Mouse (Mus musculus) forebrain, embryonic 11.5 days (tissue): ENCODE measurements around the gene Coro1a. TPM values are rescaled to one million over a fixed set of nuclear protein-coding genes. Genes with fewer than 3 reads are reported as not detected.
"Not testable (repeated sequence)": the region's sequence is repeated elsewhere in the genome, so short reads cannot be mapped to it uniquely, and the experiment has no call there.

Experiments
- ATAC-seq: fragments of 200-750 bp; cut with Nextera tagmentation; replicated peaks from 2 replicates; pipeline ENCODE4 v1.8.0; 2017; ENCODE audit warnings: moderate TSS enrichment; ENCODE audit not compliant: low FRiP score
- DNase-seq: peaks from one replicate; pipeline ENCODE4 v3.0.0-alpha.2; 2017; ENCODE audit warnings: low spot score
- H3K27ac ChIP-seq: fragments of 300-500 bp; sonication (generic); 2 replicates; pipeline ENCODE4 v1.5.1; 2014; ENCODE audit warnings: low read depth, low read length
- H3K27me3 ChIP-seq: fragments of 300-500 bp; sonication (generic); 2 replicates; pipeline ENCODE4 v1.6.1; 2014; ENCODE audit warnings: mild to moderate bottlenecking, low read length, mixed read lengths; ENCODE audit not compliant: control insufficient read depth, insufficient read depth
- H3K36me3 ChIP-seq: fragments of 300-500 bp; sonication (generic); 2 replicates; pipeline ENCODE4 v1.6.1; 2014; ENCODE audit warnings: mild to moderate bottlenecking, low read length, moderate library complexity, mixed read lengths; ENCODE audit not compliant: control insufficient read depth, insufficient read depth
- H3K4me1 ChIP-seq: fragments of 300-500 bp; sonication (generic); replicated peaks from 2 replicates; pipeline ENCODE4 v1.6.1; 2014; ENCODE audit warnings: low read length, mixed read lengths; ENCODE audit not compliant: control insufficient read depth, insufficient read depth
- H3K4me2 ChIP-seq: fragments of 300-500 bp; sonication (generic); 2 replicates; pipeline ENCODE4 v1.6.1; 2014; ENCODE audit warnings: low read depth, mild to moderate bottlenecking, low read length, moderate library complexity, mixed read lengths; ENCODE audit not compliant: severe bottlenecking
- H3K4me3 ChIP-seq: fragments of 300-500 bp; sonication (generic); 2 replicates; pipeline ENCODE4 v1.5.1; 2014; ENCODE audit warnings: low read depth, low read length
- H3K9ac ChIP-seq: fragments of 300-500 bp; sonication (generic); 2 replicates; pipeline ENCODE4 v1.6.1; 2014; ENCODE audit warnings: low read length
- H3K9me3 ChIP-seq: fragments of 300-500 bp; sonication (generic); 2 replicates; pipeline ENCODE4 v1.6.1; 2016; ENCODE audit warnings: low read length, mixed read lengths; ENCODE audit not compliant: control insufficient read depth
- WGBS: fragments of 180-500 bp; shearing (Covaris S2); extraction: QIAGEN DNeasy Blood & Tissue Kit; methylation state at CpG from one replicate; pipeline ENCODE4 v1.1.7; 2014; 5-methylcytosine and 5-hydroxymethylcytosine counted together
- polyA plus RNA-seq: library from polyadenylated mRNA; unstranded; fragments of >200 nt; fragmentation: Nextera tagmentation; extraction: Ambion mirVana; gene quantifications from 2 replicates; pipeline ENCODE4 v1.2.1, GENCODE M21; 2014

Coro1a gene
- polyA plus RNA-seq, 1 experiment from 2014 or later, result 39.0 TPM

DNA sequence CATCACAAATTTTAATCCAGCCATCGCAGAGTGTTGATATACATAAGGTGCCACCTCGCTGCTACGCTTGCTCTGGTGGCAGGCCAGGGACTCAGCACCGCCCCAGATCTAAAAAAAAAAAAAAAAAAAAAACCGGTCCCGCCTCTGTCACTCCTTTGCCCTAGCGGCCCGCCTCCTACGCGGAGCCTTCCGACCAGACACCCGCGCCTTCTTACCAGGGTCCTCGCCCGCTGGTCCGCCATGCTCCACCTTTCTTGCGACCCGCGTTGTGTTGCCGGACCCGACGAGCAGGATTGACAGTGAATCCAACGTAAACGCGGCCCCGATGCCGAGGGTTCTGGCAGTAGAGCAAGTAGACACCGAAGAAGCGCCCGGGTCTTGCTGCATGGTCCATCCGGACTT lies 12.4 kb downstream of the Coro1a start, which contains the start of gene Bola2:
Gene Bola2, plus strand, starts transcription at position 192 of the 402 bp plus-strand sequence.
- Histone ChIP-seq H3K9ac (peak within 1 kb of the TSS; percentile 91), H3K4me2 (peak within 1 kb of the TSS; percentile 95), H3K27me3 (no peaks in the 10 kb centered on the region), H3K4me1 (peaks cover 15% of the 10 kb centered on the region), H3K27ac (peak within 1 kb of the TSS; percentile 95), H3K36me3 (no peaks in the 10 kb centered on the region; the same call in 1 of the 2 replicates), H3K4me3 (peak within 1 kb of the TSS; percentile 73), H3K9me3 (no peaks in the 10 kb centered on the region)
- 0% methylated on average over 31 of the region's 31 CpGs for WGBS
- DNase-seq (no peak), ATAC-seq (peak; percentile 37)

DNA sequence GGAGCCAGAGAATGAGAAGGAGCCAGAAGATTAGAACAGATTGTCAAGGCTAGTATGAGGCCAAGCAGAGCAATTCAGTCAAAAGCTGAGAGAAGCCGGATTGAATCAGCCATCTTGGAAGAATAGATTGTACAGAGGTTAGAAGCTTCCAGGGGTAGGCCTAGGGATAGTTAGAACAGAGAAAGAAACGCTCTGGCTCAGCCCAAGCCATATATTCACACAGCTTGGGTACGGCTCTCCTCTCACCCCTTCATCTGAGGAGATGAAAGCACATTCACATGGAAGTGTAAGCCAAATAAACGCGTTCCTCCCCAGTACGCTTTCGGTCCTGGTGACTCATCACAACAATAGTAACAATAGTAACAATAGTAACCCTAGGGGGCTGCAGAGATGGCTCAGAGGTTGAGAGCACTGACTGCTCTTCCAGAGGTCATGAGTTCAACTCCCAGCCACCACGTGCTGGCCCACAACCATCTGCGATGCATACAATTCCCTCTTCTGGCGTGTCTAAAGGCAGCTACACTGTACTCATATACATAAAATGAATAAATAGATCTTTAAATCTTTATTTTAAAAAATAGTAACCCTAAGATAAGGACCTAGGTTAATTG lies 13.0 kb downstream of the Coro1a start:
- Histone ChIP-seq H3K27ac (no peak overlapping the region), H3K4me3 (peak overlapping the region; percentile 73), H3K36me3 (no peaks in the 10 kb centered on the region; the same call in 1 of the 2 replicates), H3K9ac (peak overlapping the region; percentile 91; the same call in 1 of the 2 replicates), H3K9me3 (no peaks in the 10 kb centered on the region), H3K4me2 (peak overlapping the region; percentile 95; the same call in 1 of the 2 replicates), H3K4me1 (peaks cover 15% of the 10 kb centered on the region), H3K27me3 (no peaks in the 10 kb centered on the region)
- whole genome bisulfite sequencing, result 34% methylated on average over 10 of the region's 10 CpGs
- ATAC-seq, result no peak
- no peak for DNase-seq

DNA sequence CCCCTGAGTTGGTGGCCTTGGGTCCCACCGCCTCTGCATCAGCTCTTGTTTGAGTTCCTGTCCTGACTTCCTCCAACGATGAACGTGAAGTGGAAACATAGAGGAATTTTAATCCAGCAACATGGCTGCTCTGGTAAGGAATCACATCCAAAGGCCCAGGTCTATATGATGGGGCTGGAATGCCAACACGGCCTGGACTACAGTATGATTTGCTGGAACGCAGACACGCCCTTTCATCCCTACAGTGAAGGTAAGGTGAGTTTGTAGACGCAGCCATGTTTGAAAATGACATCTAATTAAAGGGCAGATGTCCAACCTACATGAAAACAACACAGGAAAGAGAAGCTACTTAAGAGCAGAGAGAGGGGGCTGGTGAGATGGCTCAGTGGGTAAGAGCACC lies 13.8 kb downstream of the Coro1a start:
- ATAC-seq, result no peak
- Histone ChIP-seq H3K4me2 (0 out of 2 replicates have a peak overlapping the region, but pooled peaks have one; percentile 15), H3K27ac (no peak overlapping the region), H3K9me3 (no peaks in the 10 kb centered on the region), H3K27me3 (no peaks in the 10 kb centered on the region), H3K4me1 (peaks cover 15% of the 10 kb centered on the region), H3K9ac (no peak overlapping the region), H3K36me3 (no peaks in the 10 kb centered on the region; the same call in 1 of the 2 replicates), H3K4me3 (no peak overlapping the region)
- DNase-seq, result no peak
- whole genome bisulfite sequencing, result 93% methylated on average over 7 of the region's 7 CpGs

DNA sequence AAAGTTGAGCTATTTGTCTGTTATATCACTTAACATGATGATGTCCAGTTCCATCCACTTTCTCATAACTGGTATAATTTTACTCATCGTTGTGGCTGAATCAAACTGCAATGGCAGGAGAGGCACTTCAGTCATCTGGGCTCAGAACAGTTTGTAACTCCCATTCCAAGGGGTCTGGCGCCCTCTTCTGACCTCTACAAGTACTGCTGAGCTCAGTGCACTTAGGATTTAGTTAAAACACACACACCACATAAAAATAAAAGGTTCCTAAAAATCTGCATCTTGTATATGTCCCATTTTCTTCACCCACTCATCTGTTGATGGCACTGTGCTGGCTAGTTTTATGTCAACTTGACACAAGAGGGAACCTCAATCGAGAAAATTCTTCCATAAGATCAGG lies 14.3 kb downstream of the Coro1a start:
- peak; percentile 80 for DNase-seq
- no peak for ATAC-seq
- Histone ChIP-seq H3K4me1 (peaks cover 15% of the 10 kb centered on the region), H3K27me3 (no peaks in the 10 kb centered on the region), H3K4me2 (no peak overlapping the region), H3K9me3 (no peaks in the 10 kb centered on the region), H3K36me3 (no peaks in the 10 kb centered on the region; the same call in 1 of the 2 replicates), H3K4me3 (no peak overlapping the region), H3K27ac (no peak overlapping the region), H3K9ac (no peak overlapping the region)
- WGBS, result 41% methylated on average over 3 of the region's 3 CpGs

DNA sequence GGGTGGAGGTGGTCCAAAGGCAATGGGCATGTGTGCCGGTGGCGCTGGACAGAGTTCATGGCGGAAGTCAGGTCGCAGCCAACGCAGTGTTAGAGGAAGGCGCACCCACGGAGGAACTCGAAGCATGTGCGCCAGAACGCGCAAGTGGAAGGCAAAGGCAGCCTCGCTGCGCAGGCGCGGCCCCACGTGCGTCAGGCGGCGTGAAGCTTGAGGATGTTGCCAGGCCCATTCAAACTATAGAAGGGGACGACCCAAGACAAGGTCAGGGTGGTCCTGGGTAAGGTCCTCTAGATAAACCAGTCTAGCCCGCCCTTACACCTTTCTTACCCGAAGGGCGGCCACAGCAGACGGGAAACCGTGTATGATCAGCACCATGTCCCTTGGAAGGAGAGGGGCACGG lies 15.2 kb downstream of the Coro1a start:
- H3K27ac ChIP-seq, result no peak overlapping the region
- ATAC-seq (no peak), DNase-seq (no peak)
- no peaks in the 10 kb centered on the region for H3K9me3 ChIP-seq
- no peaks in the 10 kb centered on the region; the same call in 1 of the 2 replicates for H3K36me3 ChIP-seq
- H3K4me3 ChIP-seq, result no peak overlapping the region
- no peaks in the 10 kb centered on the region for H3K27me3 ChIP-seq
- 96% methylated on average over 26 of the region's 26 CpGs for WGBS
- H3K4me1 ChIP-seq, result peaks cover 14% of the 10 kb centered on the region
- H3K9ac ChIP-seq, result no peak overlapping the region
- H3K4me2 ChIP-seq, result no peak overlapping the region

DNA sequence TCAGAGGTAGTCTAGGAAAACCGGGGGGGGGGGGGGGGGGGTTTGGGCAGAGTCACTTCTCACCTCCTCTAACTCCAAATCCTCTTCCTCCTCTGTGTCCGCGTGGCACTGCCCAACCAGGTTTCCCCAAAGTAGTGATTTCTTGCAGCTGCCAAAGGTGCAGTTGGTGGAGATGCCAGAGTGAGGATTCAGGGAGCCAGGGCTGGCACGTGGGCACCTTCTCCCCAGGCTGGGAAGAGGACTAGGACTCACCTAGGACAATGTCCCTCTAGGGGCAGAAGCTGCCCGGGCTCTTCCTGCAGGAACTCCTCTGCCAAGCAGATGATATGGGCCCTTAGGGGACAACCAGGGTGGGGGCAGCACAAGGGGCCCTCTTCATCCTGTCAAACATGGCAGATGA lies 15.9 kb downstream of the Coro1a start:
- Histone ChIP-seq H3K4me3 (no peak overlapping the region), H3K27ac (no peak overlapping the region), H3K4me1 (peaks cover 9% of the 10 kb centered on the region), H3K4me2 (no peak overlapping the region), H3K36me3 (no peaks in the 10 kb centered on the region; the same call in 1 of the 2 replicates), H3K9me3 (no peaks in the 10 kb centered on the region), H3K27me3 (no peaks in the 10 kb centered on the region), H3K9ac (no peak overlapping the region)
- no peak for ATAC-seq
- WGBS, result 79% methylated on average over 5 of the region's 5 CpGs
- no peak for DNase-seq

DNA sequence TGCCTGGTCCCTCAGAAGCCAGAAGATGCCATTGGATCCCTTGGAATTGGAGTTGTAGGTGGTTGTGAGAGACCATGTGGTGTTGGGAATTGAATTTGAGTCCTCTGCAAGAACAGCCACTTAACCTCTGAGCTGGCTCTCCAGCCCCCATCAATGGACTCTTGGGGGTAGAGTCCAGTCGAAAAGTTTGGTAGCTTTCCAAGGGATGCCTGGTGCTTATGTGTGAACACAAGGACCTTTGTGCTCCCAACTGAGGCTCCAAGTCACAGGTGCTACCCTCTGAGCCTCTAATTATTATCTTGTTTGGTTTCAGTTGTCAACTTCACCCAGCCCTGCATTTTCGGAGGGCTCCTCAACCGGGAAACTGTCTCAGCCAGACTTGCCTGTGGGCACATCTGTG lies 16.9 kb downstream of the Coro1a start:
- H3K4me3 ChIP-seq, result no peak overlapping the region
- no peak overlapping the region for H3K27ac ChIP-seq
- H3K4me2 ChIP-seq, result no peak overlapping the region
- DNase-seq (no peak), ATAC-seq (no peak)
- peaks cover 6% of the 10 kb centered on the region for H3K4me1 ChIP-seq
- no peaks in the 10 kb centered on the region for H3K27me3 ChIP-seq
- no peak overlapping the region for H3K9ac ChIP-seq
- 88% methylated on average over 3 of the region's 3 CpGs for WGBS
- no peaks in the 10 kb centered on the region; the same call in 1 of the 2 replicates for H3K36me3 ChIP-seq
- H3K9me3 ChIP-seq, result no peaks in the 10 kb centered on the region

DNA sequence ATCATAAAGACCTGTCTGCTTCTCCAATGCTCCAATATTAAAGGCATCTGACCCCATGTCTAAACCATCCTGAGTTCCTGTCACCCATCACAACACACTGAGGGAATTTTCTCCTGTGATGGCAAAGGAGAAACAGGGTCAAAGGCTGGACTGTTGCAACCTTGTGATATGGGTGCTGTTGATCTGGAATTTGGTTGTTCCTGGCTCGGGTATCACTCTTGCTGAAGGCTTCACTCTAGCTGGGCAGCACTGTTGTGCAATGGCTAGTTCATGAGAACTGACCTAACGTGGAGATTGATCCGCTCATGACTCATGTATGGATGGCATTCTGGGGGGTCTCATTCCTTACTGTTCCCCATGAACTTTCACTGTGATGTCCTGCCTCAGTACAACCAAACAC lies 18.6 kb downstream of the Coro1a start:
- Histone ChIP-seq H3K4me2 (no peak overlapping the region), H3K4me3 (no peak overlapping the region), H3K27me3 (no peaks in the 10 kb centered on the region), H3K36me3 (no peaks in the 10 kb centered on the region; the same call in 1 of the 2 replicates), H3K27ac (no peak overlapping the region), H3K9ac (no peak overlapping the region), H3K9me3 (no peaks in the 10 kb centered on the region), H3K4me1 (peaks cover 3% of the 10 kb centered on the region; the same call in 1 of the 2 replicates)
- DNase-seq, result no peak
- no peak for ATAC-seq
- 79% methylated on average over 3 of the region's 3 CpGs for WGBS

DNA sequence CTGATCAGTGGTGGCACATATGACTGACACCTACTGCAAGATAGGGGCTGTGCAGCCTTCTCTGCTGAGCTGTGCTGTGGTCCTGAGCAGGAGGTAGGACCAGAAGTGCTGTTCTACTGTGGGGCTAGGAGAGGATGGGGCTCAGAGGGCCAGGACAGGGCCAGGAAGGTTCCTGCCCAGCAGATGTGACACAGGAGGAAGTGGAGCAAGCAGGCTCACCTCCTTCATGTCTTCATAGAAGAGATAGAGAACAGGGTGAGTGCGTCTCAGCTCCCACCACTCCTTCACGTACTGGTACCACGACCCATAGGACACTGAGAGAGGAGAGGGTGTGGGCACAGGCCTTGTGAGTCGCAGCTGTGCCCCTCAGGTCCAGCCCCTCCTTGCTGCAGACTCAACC lies 19.4 kb downstream of the Coro1a start:
- ATAC-seq, result not testable (repeated sequence)
- 86% methylated on average over 4 of the region's 4 CpGs for WGBS

More for the DNA sequence above, 19.4 kb downstream of the Coro1a start:
- H3K36me3 ChIP-seq, H3K27ac ChIP-seq, H3K4me3 ChIP-seq, H3K4me1 ChIP-seq, H3K9ac ChIP-seq, H3K27me3 ChIP-seq, DNase-seq, H3K9me3 ChIP-seq, H3K4me2 ChIP-seq: not testable (repeated sequence)
